Mouse (Mus musculus) bone marrow macrophage, adult 2 months (primary cell): ENCODE measurements around the gene 1110032A03Rik. TPM values are rescaled to one million over a fixed set of nuclear protein-coding genes. Genes with fewer than 3 reads are reported as not detected.

Experiments used
- H3K27ac ChIP-seq: 2 replicates; pipeline ENCODE4 v1.5.1; 2012; ENCODE audit warnings: low read depth, low read length; ENCODE audit not compliant: insufficient read depth
- H3K4me1 ChIP-seq: 2 replicates; pipeline ENCODE4 v1.6.1; 2012; ENCODE audit warnings: low read length; ENCODE audit not compliant: control insufficient read depth, insufficient read depth
- H3K4me3 ChIP-seq: 2 replicates; pipeline ENCODE4 v1.5.1; 2012; ENCODE audit warnings: mild to moderate bottlenecking, low read length, moderate library complexity; ENCODE audit not compliant: insufficient read depth
- CTCF ChIP-seq: IDR thresholded peaks from 2 replicates; pipeline ENCODE4 v1.5.1; 2012; ENCODE audit warnings: low read depth, mild to moderate bottlenecking, low read length, moderate library complexity
- POLR2A ChIP-seq: IDR thresholded peaks from 2 replicates; pipeline ENCODE4 v1.6.1; 2012; ENCODE audit warnings: mild to moderate bottlenecking, low read depth, low read length, borderline replicate concordance
- polyA plus RNA-seq: library from polyadenylated mRNA; stranded (reverse); fragments of >200 nt; gene quantifications from 2 replicates; pipeline ENCODE4 v1.2.4, GENCODE M21; 2012; ENCODE audit not compliant: missing spikeins, insufficient read depth, insufficient read length

The 1110032A03Rik gene
- polyA plus RNA-seq, 1 experiment = 47.7 TPM

DNA sequence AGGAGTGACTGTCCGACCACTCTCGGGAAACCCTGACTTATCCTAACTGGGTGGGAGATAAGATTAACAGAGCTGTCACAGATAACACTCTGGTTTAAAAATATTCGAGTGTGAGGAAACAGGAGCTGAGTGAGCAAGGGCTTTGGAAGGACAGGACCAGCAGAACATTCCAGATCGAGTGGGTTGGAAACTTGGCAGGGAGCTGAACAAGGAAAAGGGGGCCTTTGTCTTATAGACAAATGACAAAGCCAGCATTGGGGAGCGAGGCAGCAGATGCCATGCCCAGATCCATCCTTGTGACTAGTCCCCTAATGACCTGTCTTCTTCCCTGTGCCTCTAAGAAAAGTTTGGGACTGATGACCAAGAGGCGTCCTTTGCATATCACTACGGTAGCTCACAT is 21.4 kb downstream of the 1110032A03Rik start:
- Histone ChIP-seq H3K27ac (no peak overlapping the region), H3K4me1 (0 out of 2 replicates have a peak, but pooled peaks cover 2% of the 10 kb centered on the region), H3K4me3 (no peak overlapping the region)
- no peak for TF ChIP-seq POLR2A
- no peak for TF ChIP-seq CTCF

DNA sequence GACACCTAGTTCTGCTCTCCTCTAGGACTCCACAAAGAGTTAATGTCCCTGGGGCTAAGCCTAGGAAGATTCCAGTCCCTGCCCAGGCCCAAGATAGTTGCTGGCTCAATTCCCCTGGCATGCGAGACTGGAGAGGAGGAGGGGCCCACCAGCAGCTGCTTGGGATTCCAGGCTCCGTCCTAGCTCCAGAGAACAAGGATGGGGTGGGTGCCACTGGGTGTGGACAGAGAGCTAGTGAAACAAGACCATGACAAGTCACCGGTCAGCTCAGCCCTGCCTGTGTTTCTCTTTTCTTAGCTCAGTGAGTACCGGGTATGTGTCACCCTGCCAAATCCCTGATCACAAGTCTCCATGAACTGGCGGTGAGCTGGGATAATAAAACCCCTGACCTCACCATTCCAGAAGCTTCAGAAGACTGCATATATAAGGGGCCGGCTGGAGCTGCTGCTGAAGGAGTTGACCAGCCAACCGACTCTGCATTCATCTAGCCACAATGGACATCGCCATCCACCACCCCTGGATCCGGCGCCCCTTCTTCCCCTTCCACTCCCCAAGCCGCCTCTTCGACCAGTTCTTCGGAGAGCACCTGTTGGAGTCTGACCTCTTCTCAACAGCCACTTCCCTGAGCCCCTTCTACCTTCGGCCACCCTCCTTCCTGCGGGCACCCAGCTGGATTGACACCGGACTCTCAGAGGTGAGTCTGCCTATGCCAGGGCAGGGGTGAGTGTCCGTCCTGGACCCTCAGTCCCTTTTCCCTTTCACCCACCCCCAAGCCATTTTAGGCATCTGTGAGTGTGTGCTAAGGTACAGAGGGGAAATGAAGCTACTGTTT is 22.3 kb downstream of the 1110032A03Rik start:
- TF ChIP-seq POLR2A (no peak), CTCF (no peak)
- Histone ChIP-seq H3K4me1 (0 out of 2 replicates have a peak, but pooled peaks cover 1% of the 10 kb centered on the region), H3K27ac (no peak overlapping the region), H3K4me3 (no peak overlapping the region)

GRCm38 (mm10) chr9:50752054-50752602 is 23.2 kb downstream of the 1110032A03Rik start, which contains the start of gene Hspb2:
Gene Hspb2 (minus strand): TSS chr9:50752354.
- Histone ChIP-seq H3K4me1 (no peaks in the 10 kb centered on the region), H3K27ac (no peak within 1 kb of the TSS), H3K4me3 (no peak within 1 kb of the TSS)
- TF ChIP-seq CTCF (no peak), POLR2A (no peak)

DNA sequence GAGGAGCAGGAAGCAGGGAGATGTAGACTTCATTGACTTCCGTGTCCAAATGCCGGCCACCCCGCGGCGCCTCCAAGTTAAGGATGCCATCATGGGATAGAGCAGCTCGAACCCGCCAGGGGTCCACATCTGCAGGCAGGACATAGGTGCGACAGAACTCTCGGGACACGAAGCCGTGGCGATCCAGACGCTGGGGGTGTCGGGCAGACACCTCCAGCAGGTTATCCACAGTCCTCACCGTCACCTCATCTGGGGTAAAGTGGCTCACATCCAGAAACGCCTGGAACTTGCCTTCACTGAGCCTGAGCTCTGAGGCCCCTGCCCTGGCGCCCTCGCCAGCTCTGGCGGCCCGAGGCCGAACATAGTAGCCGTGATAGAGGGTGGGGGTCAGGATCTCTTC is 24.0 kb downstream of the 1110032A03Rik start, which contains the start of gene Cryab:
Gene Cryab, plus strand, starts transcription at position 3 of the 400 bp plus-strand sequence.
- TF ChIP-seq CTCF = no peak
- no peak for TF ChIP-seq POLR2A
- no peak within 1 kb of the TSS for H3K27ac ChIP-seq
- H3K4me3 ChIP-seq = no peak within 1 kb of the TSS
- H3K4me1 ChIP-seq = no peaks in the 10 kb centered on the region

- H3K4me1 ChIP-seq = no peaks in the 10 kb centered on the region
- H3K27ac ChIP-seq = no peak overlapping the region
- no peak overlapping the region for H3K4me3 ChIP-seq
- TF ChIP-seq POLR2A (no peak), CTCF (no peak)
Measured at GRCm38 (mm10) chr9:50750706-50751105, 24.6 kb downstream of the 1110032A03Rik start.

DNA sequence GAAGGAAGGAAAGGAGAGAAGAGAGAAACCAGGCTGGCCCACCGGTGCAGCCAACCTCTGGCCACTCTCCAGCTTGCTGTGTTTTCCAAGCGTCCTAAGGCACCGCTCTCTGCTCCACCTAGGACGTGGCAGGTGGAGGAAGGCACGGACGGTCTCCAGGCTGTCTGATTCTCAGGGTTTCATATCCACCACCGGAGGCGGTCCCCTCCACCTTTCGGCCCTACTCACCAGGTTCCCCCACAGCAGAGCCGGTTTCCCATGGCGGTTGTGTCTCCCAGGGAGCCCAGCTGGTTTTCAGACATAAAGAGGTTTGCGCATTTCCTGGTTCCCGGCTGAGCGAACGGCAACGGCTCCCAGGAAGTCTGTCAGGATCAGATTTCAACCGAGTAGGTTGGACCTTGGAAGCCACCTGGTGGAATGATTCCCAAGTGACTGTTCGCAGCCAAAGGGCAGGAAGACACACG is 29.1 kb downstream of the 1110032A03Rik start, which contains the start of gene 2310030G06Rik:
Gene 2310030G06Rik, minus strand, starts transcription at position 323 of the 464 bp plus-strand sequence.
- H3K4me1 ChIP-seq = no peaks in the 10 kb centered on the region
- no peak within 1 kb of the TSS for H3K4me3 ChIP-seq
- H3K27ac ChIP-seq = no peak within 1 kb of the TSS
- TF ChIP-seq POLR2A (no peak), CTCF (no peak)

- Histone ChIP-seq H3K4me3 (no peak overlapping the region), H3K4me1 (no peaks in the 10 kb centered on the region), H3K27ac (no peak overlapping the region)
- TF ChIP-seq POLR2A (no peak), CTCF (no peak)
Measured at GRCm38 (mm10) chr9:50745806-50746205, 29.5 kb downstream of the 1110032A03Rik start.

DNA sequence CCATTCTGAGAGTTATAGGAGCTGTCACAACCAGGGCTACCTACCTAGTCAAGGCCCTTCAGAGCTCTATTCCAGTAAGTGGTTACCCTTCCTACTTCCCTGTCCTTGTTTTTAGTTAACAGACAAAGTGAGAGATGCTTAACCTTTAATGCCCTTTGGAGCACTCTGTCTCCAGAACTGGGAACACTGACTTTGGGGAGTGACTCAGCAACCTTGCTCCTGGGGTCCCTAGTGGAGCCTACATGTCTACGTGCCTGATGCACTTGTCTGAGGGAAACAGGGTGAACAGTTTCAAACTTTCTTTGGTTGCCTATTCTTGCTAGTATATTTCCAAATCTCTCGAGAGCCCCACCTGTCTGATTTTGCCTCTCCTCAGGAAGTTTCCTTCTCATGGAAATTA is 32.6 kb downstream of the 1110032A03Rik start:
- Histone ChIP-seq H3K4me3 (no peak overlapping the region), H3K27ac (no peak overlapping the region), H3K4me1 (0 out of 2 replicates have a peak, but pooled peaks cover 5% of the 10 kb centered on the region)
- no peak for TF ChIP-seq POLR2A
- no peak for TF ChIP-seq CTCF

DNA sequence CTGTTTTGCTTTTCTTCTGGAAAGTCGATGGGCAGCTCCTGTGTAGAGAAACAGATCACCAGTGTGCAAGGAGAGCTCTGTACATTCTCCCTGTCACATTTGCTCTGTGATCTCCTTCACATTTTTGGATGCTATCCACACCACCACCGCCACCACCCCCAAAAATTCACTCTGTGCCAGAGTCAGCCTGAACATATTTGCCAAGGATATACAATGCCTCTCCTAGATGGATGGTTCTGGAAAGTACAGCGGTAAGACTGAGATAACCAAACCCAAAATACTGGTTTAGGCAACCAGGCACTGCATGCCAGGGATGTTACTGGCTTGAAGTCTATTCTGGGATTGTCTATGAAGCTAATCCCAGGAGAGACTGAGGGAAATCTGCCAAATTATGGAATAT is 33.1 kb downstream of the 1110032A03Rik start:
- 0 out of 2 replicates have a peak, but pooled peaks cover 5% of the 10 kb centered on the region for H3K4me1 ChIP-seq
- TF ChIP-seq CTCF = no peak
- no peak for TF ChIP-seq POLR2A
- no peak overlapping the region for H3K4me3 ChIP-seq
- H3K27ac ChIP-seq = no peak overlapping the region
